Mouse (Mus musculus) heart, embryonic 15.5 days (tissue): ENCODE results near the gene Nfic. TPM values are rescaled to one million over a fixed set of nuclear protein-coding genes. Genes with fewer than 3 reads are reported as not detected.

Experiments
- ATAC-seq: fragments of 200-750 bp; cut with Nextera tagmentation; replicated peaks from 2 replicates; pipeline ENCODE4 v1.8.0; 2017; ENCODE audit warnings: low read depth, moderate TSS enrichment; ENCODE audit not compliant: insufficient number of reproducible peaks, insufficient read depth, low FRiP score
- H3K27ac ChIP-seq: fragments of 300-500 bp; sonication (generic); 2 replicates; pipeline ENCODE4 v1.5.1; 2015; ENCODE audit warnings: mild to moderate bottlenecking, inconsistent platforms
- H3K27me3 ChIP-seq: fragments of 300-500 bp; sonication (generic); 2 replicates; pipeline ENCODE4 v1.6.1; 2015; ENCODE audit warnings: inconsistent platforms
- H3K36me3 ChIP-seq: fragments of 300-500 bp; sonication (generic); 2 replicates; pipeline ENCODE4 v1.6.1; 2015; ENCODE audit warnings: mild to moderate bottlenecking, inconsistent platforms
- H3K4me1 ChIP-seq: fragments of 300-500 bp; sonication (generic); replicated peaks from 2 replicates; pipeline ENCODE4 v1.6.1; 2015; ENCODE audit warnings: inconsistent platforms
- H3K4me2 ChIP-seq: fragments of 300-500 bp; sonication (generic); 2 replicates; pipeline ENCODE4 v1.6.1; 2015; ENCODE audit warnings: inconsistent platforms, mild to moderate bottlenecking, moderate library complexity
- H3K4me3 ChIP-seq: fragments of 300-500 bp; sonication (generic); 2 replicates; pipeline ENCODE4 v1.5.1; 2015; ENCODE audit warnings: mild to moderate bottlenecking, inconsistent platforms
- H3K9ac ChIP-seq: fragments of 300-500 bp; sonication (generic); 2 replicates; pipeline ENCODE4 v1.6.1; 2015; ENCODE audit warnings: mild to moderate bottlenecking, inconsistent platforms
- H3K9me3 ChIP-seq: fragments of 300-500 bp; sonication (generic); replicated peaks from 2 replicates; pipeline ENCODE4 v1.6.1; 2016; ENCODE audit warnings: inconsistent platforms
- WGBS: fragments of 180-500 bp; shearing (Covaris S2); methylation state at CpG from one replicate; pipeline ENCODE4 v1.1.7; 2015; ENCODE audit warnings: mixed read lengths; 5-methylcytosine and 5-hydroxymethylcytosine counted together
- polyA plus RNA-seq: library from polyadenylated mRNA; unstranded; fragments of >200 nt; fragmentation: Nextera tagmentation; extraction: Ambion mirVana; gene quantifications from 2 replicates; pipeline ENCODE4 v1.2.1, GENCODE M21; 2015

The Nfic gene
- polyA plus RNA-seq, 1 experiment from 2014 or later = 60.9 TPM

GRCm38 (mm10) chr10:81466066-81466465 lies 10.6 kb upstream of the Nfic start:
- Histone ChIP-seq H3K4me1 (peaks cover 7% of the 10 kb centered on the region), H3K36me3 (no peaks in the 10 kb centered on the region), H3K27me3 (peaks cover 97% of the 10 kb centered on the region), H3K9me3 (no peaks in the 10 kb centered on the region), H3K27ac (no peak overlapping the region), H3K9ac (no peak overlapping the region), H3K4me2 (no peak overlapping the region), H3K4me3 (no peak overlapping the region)
- 75% methylated on average over 2 of the region's 2 CpGs for WGBS
- no peak for ATAC-seq

DNA sequence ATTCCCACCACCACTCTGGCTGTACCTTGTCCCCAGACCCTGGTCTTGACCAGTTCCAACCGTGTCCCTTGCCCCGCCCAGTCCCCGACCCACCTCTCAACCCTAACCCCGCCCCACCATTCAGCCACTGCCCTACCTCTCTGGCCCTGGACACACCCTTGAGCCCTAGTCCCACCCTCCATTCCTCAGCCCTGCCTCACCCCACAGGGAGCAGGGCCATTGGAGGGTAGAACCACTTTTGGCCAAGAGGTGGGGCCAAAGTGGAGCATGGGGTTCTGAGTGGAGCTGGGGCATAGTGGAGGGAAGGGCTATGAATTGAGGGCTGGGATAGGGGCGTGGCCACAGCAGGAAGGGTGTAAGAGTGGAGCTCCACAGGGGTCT lies 9.8 kb upstream of the Nfic start:
- H3K27ac ChIP-seq = no peak overlapping the region
- H3K4me2 ChIP-seq = no peak overlapping the region
- no peaks in the 10 kb centered on the region for H3K36me3 ChIP-seq
- ATAC-seq = peak; percentile 20; the same call in 1 of the 2 replicates
- peaks cover 98% of the 10 kb centered on the region for H3K27me3 ChIP-seq
- WGBS = 5% methylated on average over 5 of the region's 5 CpGs
- no peak overlapping the region for H3K9ac ChIP-seq
- H3K4me3 ChIP-seq = no peak overlapping the region
- peaks cover 14% of the 10 kb centered on the region for H3K4me1 ChIP-seq
- no peaks in the 10 kb centered on the region for H3K9me3 ChIP-seq

DNA sequence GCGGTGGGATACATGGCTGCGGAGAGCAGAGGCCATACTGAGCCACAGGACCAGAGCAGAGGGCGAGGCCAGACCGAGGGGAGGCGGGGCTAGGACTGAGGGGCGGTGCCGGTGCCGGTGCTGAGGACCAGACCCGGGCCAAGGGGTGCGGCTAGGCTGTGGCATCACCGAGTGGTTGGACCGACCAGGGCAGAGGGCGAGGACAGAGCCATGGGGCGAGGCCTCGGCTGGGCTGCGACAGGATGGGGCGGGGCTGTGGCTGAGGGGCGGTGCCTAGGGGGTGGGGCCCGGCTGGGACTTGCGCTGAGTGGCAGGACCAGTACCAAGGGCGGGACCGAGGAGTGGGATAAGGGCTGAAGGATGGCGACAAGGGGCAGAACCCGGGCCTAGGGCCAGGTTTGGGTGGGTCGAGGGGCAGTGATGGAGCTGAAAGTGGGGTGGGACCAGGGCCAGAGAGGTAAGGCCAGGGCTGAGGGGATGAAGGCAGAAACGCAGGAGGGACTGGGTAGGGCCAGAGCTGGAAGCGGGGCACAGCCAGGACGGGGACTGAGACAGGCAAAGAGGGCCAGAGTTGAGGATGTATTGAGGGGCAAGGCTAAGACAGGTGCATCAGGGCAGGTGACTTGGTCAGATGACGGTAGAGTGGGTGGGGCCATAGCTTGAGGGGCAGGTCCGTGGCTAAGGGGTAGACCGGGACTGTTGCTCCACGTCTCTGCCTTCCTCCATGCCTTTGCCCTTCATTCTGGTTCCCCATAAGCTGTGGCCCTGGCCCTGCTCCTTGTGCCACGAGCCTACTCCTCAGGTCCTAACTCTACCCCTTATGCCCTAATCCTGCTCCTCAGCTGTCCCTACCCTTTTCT lies 9.2 kb upstream of the Nfic start:
- peaks cover 100% of the 10 kb centered on the region for H3K27me3 ChIP-seq
- peak; percentile 44 for ATAC-seq
- 2% methylated on average over 33 of the region's 33 CpGs for WGBS
- no peaks in the 10 kb centered on the region for H3K9me3 ChIP-seq
- peak overlapping the region; percentile 27 for H3K4me3 ChIP-seq
- H3K36me3 ChIP-seq = no peaks in the 10 kb centered on the region
- H3K27ac ChIP-seq = no peak overlapping the region
- H3K9ac ChIP-seq = no peak overlapping the region
- peaks cover 15% of the 10 kb centered on the region for H3K4me1 ChIP-seq
- H3K4me2 ChIP-seq = peak overlapping the region; percentile 54

GRCm38 (mm10) chr10:81463531-81463930 lies 8.1 kb upstream of the Nfic start:
- no peak overlapping the region for H3K4me2 ChIP-seq
- no peak for ATAC-seq
- 54% methylated on average over 4 of the region's 4 CpGs for WGBS

GRCm38 (mm10) chr10:81462917-81463316 lies 7.5 kb upstream of the Nfic start:
- Histone ChIP-seq H3K9ac (no peak overlapping the region), H3K27ac (no peak overlapping the region), H3K27me3 (peaks cover 97% of the 10 kb centered on the region), H3K4me2 (no peak overlapping the region), H3K4me1 (peaks cover 15% of the 10 kb centered on the region), H3K9me3 (no peaks in the 10 kb centered on the region), H3K36me3 (no peaks in the 10 kb centered on the region), H3K4me3 (no peak overlapping the region)
- 75% methylated on average over 7 of the region's 7 CpGs for WGBS
- ATAC-seq = no peak

More at GRCm38 (mm10) chr10:81463531-81463930, 8.1 kb upstream of the Nfic start:
- Histone ChIP-seq H3K36me3 (no peaks in the 10 kb centered on the region), H3K9ac (no peak overlapping the region), H3K27ac (no peak overlapping the region), H3K4me1 (peaks cover 15% of the 10 kb centered on the region), H3K27me3 (peaks cover 97% of the 10 kb centered on the region), H3K4me3 (no peak overlapping the region), H3K9me3 (no peaks in the 10 kb centered on the region)

DNA sequence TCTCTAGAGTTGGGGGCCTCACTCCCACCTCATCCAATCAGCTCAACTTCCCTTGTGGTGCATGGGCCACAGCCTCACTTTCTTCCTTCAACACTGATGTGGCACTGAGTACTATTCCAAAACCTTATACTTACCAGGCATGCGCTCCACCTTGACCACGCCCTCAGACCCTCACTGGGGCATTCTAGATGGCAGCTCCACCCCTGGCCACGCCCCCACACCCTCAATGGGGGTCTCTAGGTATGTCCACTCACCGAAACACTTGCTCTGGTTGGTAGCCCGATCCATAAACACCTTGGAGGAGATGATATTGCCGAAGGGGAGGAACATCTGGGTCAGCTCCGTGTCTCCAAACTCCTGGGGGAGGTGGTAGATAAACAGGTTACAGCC lies 7.0 kb upstream of the Nfic start:
- no peak for ATAC-seq
- no peak overlapping the region for H3K4me3 ChIP-seq
- H3K9ac ChIP-seq = no peak overlapping the region
- H3K9me3 ChIP-seq = no peaks in the 10 kb centered on the region
- H3K27ac ChIP-seq = no peak overlapping the region
- H3K4me2 ChIP-seq = no peak overlapping the region
- H3K4me1 ChIP-seq = peaks cover 15% of the 10 kb centered on the region
- peaks cover 97% of the 10 kb centered on the region for H3K27me3 ChIP-seq
- WGBS = 35% methylated on average over 7 of the region's 7 CpGs
- H3K36me3 ChIP-seq = no peaks in the 10 kb centered on the region

DNA sequence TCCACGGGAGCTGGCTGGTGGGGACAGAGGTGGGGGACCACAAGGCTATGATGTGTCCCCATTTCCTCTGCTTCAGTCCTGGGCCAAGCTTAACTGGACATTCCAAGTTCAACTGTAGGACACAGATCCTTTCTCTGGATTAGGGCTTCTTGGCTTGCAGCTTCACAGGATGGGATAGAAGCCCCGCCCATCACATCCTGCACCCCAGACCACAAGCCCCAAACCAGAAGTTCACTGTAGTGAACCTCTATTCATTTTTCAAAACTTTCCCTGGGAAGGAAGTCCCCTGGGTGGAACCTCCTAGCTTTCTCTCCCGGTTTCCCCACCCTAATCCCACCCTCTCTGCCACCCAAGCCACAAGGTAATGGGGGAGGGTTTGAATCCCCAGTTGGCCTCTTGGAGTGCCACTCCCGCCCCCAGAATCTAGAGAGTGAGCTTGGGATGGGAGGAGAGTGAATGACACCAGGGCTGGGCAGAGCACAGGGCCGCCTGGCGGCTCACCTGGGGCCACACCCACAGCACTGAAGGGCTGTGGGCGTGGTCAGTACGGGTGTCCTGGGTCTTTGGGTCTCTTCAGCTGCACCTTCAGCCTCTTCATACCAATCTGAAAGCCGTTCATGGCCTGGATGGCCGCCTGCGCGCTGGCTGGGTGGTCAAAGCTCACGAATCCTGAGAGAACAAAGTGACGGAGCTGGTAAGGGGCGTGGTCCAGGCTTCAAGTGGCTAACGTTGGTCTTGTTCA lies 6.4 kb upstream of the Nfic start:
- Histone ChIP-seq H3K4me3 (no peak overlapping the region), H3K27ac (no peak overlapping the region), H3K9ac (no peak overlapping the region), H3K27me3 (peaks cover 97% of the 10 kb centered on the region), H3K36me3 (no peaks in the 10 kb centered on the region), H3K4me1 (peaks cover 15% of the 10 kb centered on the region), H3K4me2 (no peak overlapping the region), H3K9me3 (no peaks in the 10 kb centered on the region)
- WGBS = 5% methylated on average over 16 of the region's 16 CpGs
- no peak for ATAC-seq

- no peak for ATAC-seq
- Histone ChIP-seq H3K27me3 (peaks cover 97% of the 10 kb centered on the region), H3K4me1 (peaks cover 15% of the 10 kb centered on the region), H3K36me3 (no peaks in the 10 kb centered on the region), H3K27ac (no peak overlapping the region), H3K9me3 (no peaks in the 10 kb centered on the region), H3K9ac (no peak overlapping the region), H3K4me2 (no peak overlapping the region), H3K4me3 (0 out of 2 replicates have a peak overlapping the region, but pooled peaks have one; percentile 4)
- 41% methylated on average over 11 of the region's 11 CpGs for WGBS
Measured at GRCm38 (mm10) chr10:81460951-81461350, 5.5 kb upstream of the Nfic start.

DNA sequence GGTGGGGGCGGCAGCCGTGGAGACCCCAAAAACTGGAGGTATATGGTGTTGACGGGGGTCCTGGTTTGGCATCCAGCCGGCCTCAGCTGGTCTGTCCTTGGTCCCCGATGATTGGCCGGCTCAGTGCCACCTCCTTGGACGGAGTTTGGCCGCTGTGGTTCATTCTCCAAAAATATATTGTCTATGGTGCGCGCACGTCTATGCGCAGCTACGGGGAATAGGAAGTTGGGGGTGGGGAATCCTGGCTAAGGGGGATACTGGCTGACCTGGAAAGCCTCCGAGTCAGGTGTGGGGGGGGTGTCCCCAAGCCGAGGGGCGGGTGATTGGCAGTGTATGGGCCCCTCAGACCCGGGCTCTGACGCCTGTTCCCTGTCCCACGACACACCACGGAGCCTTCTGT lies 5.0 kb upstream of the Nfic start:
- Histone ChIP-seq H3K36me3 (no peaks in the 10 kb centered on the region), H3K4me1 (peaks cover 15% of the 10 kb centered on the region), H3K4me2 (peak overlapping the region; percentile 18; the same call in 1 of the 2 replicates), H3K27ac (no peak overlapping the region), H3K9ac (no peak overlapping the region), H3K4me3 (0 out of 2 replicates have a peak overlapping the region, but pooled peaks have one; percentile 4), H3K27me3 (peaks cover 97% of the 10 kb centered on the region), H3K9me3 (no peaks in the 10 kb centered on the region)
- 20% methylated on average over 20 of the region's 20 CpGs for WGBS
- no peak for ATAC-seq

- H3K4me2 ChIP-seq = no peak overlapping the region
- 69% methylated on average over 21 of the region's 21 CpGs for WGBS
Measured at GRCm38 (mm10) chr10:81459399-81459798, 4.0 kb upstream of the Nfic start.

DNA sequence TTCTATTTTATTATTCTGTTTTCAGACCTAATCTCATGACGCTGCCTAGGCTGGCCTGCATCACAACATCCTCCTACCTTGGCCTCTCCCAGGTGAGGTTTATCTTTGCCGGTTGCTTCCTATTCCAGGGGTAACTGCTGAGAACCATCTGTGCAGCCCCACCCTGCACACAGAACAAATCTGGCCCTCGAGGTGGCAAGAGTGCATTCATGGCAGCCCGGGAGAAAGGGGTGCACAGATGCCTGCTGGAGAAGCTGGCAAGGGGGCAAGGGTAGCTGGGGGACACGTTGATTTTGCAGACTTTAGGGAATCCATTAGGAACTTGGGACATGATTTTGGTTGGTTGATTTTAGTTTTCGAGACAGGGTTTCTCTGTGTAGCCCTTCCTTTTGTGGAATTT lies 2.8 kb upstream of the Nfic start:
- Histone ChIP-seq H3K9me3 (no peaks in the 10 kb centered on the region), H3K27ac (no peak overlapping the region), H3K4me1 (peaks cover 9% of the 10 kb centered on the region), H3K27me3 (peaks cover 97% of the 10 kb centered on the region), H3K9ac (no peak overlapping the region), H3K36me3 (no peaks in the 10 kb centered on the region), H3K4me3 (no peak overlapping the region), H3K4me2 (no peak overlapping the region)
- 75% methylated on average over 6 of the region's 6 CpGs for WGBS
- ATAC-seq = no peak

More at GRCm38 (mm10) chr10:81459399-81459798, 4.0 kb upstream of the Nfic start:
- Histone ChIP-seq H3K27me3 (peaks cover 97% of the 10 kb centered on the region), H3K9me3 (no peaks in the 10 kb centered on the region), H3K4me3 (no peak overlapping the region), H3K36me3 (no peaks in the 10 kb centered on the region), H3K9ac (no peak overlapping the region), H3K27ac (no peak overlapping the region), H3K4me1 (peaks cover 13% of the 10 kb centered on the region)
- ATAC-seq = no peak
